Mouse (Mus musculus) forelimb bud, embryonic 11.5 days (tissue): ENCODE measurements around the gene Pkmyt1.

Source experiments
- DNase-seq: peaks from one replicate; pipeline ENCODE4 v3.0.0-alpha.2; 2012; ENCODE audit warnings: low read depth, low spot score

Pkmyt1 gene

GRCm38 (mm10) chr17:23725999-23726757 is at the start of gene Pkmyt1:
Gene Pkmyt1 (plus strand): TSS chr17:23726336.
- peak; percentile 94 for DNase-seq

GRCm38 (mm10) chr17:23676473-23677031 is 49.6 kb upstream of the Pkmyt1 start:
- DNase-seq: no peak

GRCm38 (mm10) chr17:23677236-23677679 is 48.9 kb upstream of the Pkmyt1 start, which contains the start of gene Tnfrsf12a:
Gene Tnfrsf12a (minus strand): TSS chr17:23677468.
- peak; percentile 68 for DNase-seq

- no peak for DNase-seq
Measured at GRCm38 (mm10) chr17:23679127-23679835, 46.9 kb upstream of the Pkmyt1 start, which contains the start of gene Cldn6. Gene Cldn6 (plus strand): TSS chr17:23679249.

GRCm38 (mm10) chr17:23680336-23680735 is 45.8 kb upstream of the Pkmyt1 start:
- no peak for DNase-seq

- DNase-seq: no peak
Measured at GRCm38 (mm10) chr17:23681086-23681485, 45.0 kb upstream of the Pkmyt1 start.

GRCm38 (mm10) chr17:23682092-23682491 is 44.0 kb upstream of the Pkmyt1 start:
- DNase-seq: no peak

GRCm38 (mm10) chr17:23682530-23682929 is 43.6 kb upstream of the Pkmyt1 start:
- DNase-seq: no peak

- DNase-seq: no peak
Measured at GRCm38 (mm10) chr17:23683226-23683625, 42.9 kb upstream of the Pkmyt1 start.

- DNase-seq: peak; percentile 52
Measured at GRCm38 (mm10) chr17:23683856-23684672, 42.1 kb upstream of the Pkmyt1 start, which contains the start of gene Cldn9. Gene Cldn9 (minus strand): TSS chr17:23684026.

- DNase-seq: no peak
Measured at GRCm38 (mm10) chr17:23694491-23694890, 31.6 kb upstream of the Pkmyt1 start.

GRCm38 (mm10) chr17:23695801-23696200 is 30.3 kb upstream of the Pkmyt1 start:
- DNase-seq: peak; percentile 81

- no peak for DNase-seq
Measured at GRCm38 (mm10) chr17:23699131-23700077, 26.7 kb upstream of the Pkmyt1 start.

- peak; percentile 91 for DNase-seq
Measured at GRCm38 (mm10) chr17:23700079-23700478, 26.1 kb upstream of the Pkmyt1 start.

GRCm38 (mm10) chr17:23703301-23703700 is 22.8 kb upstream of the Pkmyt1 start:
- DNase-seq: no peak

GRCm38 (mm10) chr17:23704741-23705140 is 21.4 kb upstream of the Pkmyt1 start:
- no peak for DNase-seq

- DNase-seq: no peak
Measured at GRCm38 (mm10) chr17:23705525-23706104, 20.5 kb upstream of the Pkmyt1 start.

- DNase-seq: peak; percentile 80
Measured at GRCm38 (mm10) chr17:23706212-23706611, 19.9 kb upstream of the Pkmyt1 start.

- DNase-seq: no peak
Measured at GRCm38 (mm10) chr17:23717003-23717402, 9.1 kb upstream of the Pkmyt1 start.

GRCm38 (mm10) chr17:23719455-23719854 is 6.7 kb upstream of the Pkmyt1 start:
- DNase-seq: no peak
